Mouse (Mus musculus) kidney, embryonic 14.5 days (tissue): ENCODE data around the gene Sertad2. TPM values are rescaled to one million over a fixed set of nuclear protein-coding genes. Genes with fewer than 3 reads are reported as not detected.

Experiments used
- ATAC-seq: fragments of 200-750 bp; cut with Nextera tagmentation; 2 replicates; pipeline ENCODE4 v1.8.0; 2017; ENCODE audit warnings: moderate number of reproducible peaks, mild to moderate bottlenecking, moderate TSS enrichment, moderate library complexity; ENCODE audit not compliant: low FRiP score, low TSS enrichment
- H3K27ac ChIP-seq: fragments of 300-500 bp; sonication (generic); 2 replicates; pipeline ENCODE4 v1.5.1; 2014; ENCODE audit warnings: low read depth, mild to moderate bottlenecking, low read length, moderate library complexity, mixed read lengths
- H3K27me3 ChIP-seq: fragments of 300-500 bp; sonication (generic); 2 replicates; pipeline ENCODE4 v1.6.1; 2014; ENCODE audit warnings: mild to moderate bottlenecking, low read length; ENCODE audit not compliant: control insufficient read depth, insufficient read depth
- H3K36me3 ChIP-seq: fragments of 300-500 bp; sonication (generic); 2 replicates; pipeline ENCODE4 v1.6.1; 2014; ENCODE audit warnings: low read length, mixed read lengths; ENCODE audit not compliant: control insufficient read depth, insufficient read depth
- H3K4me1 ChIP-seq: fragments of 300-500 bp; sonication (generic); 2 replicates; pipeline ENCODE4 v1.6.1; 2014; ENCODE audit warnings: low read length, mixed read lengths; ENCODE audit not compliant: control insufficient read depth, insufficient read depth
- H3K4me2 ChIP-seq: fragments of 300-500 bp; sonication (generic); replicated peaks from 2 replicates; pipeline ENCODE4 v1.6.1; 2014; ENCODE audit warnings: low read depth, mild to moderate bottlenecking, low read length
- H3K4me3 ChIP-seq: fragments of 300-500 bp; sonication (generic); 2 replicates; pipeline ENCODE4 v1.5.1; 2014; ENCODE audit warnings: mild to moderate bottlenecking, low read length
- H3K9ac ChIP-seq: fragments of 300-500 bp; sonication (generic); 2 replicates; pipeline ENCODE4 v1.6.1; 2014; ENCODE audit warnings: low read depth, mild to moderate bottlenecking, low read length, moderate library complexity
- H3K9me3 ChIP-seq: fragments of 300-500 bp; sonication (generic); 2 replicates; pipeline ENCODE4 v1.6.1; 2016; ENCODE audit warnings: low read length; ENCODE audit not compliant: control insufficient read depth
- WGBS: fragments of 180-500 bp; shearing (Covaris S2); extraction: QIAGEN DNeasy Blood & Tissue Kit; methylation state at CpG from one replicate; pipeline ENCODE4 v1.1.7; 2014; 5-methylcytosine and 5-hydroxymethylcytosine counted together
- polyA plus RNA-seq: library from polyadenylated mRNA; unstranded; fragments of >200 nt; fragmentation: Nextera tagmentation; extraction: Ambion mirVana; gene quantifications from 2 replicates; pipeline ENCODE4 v1.2.1, GENCODE M21; 2014

Gene Sertad2
- polyA plus RNA-seq, 1 experiment from 2014 or later: 34.9 TPM

GRCm38 (mm10) chr11:20541995-20542637 lies 937 bp upstream of the Sertad2 start:
- Histone ChIP-seq H3K9me3 (no peaks in the 10 kb centered on the region), H3K36me3 (no peaks in the 10 kb centered on the region), H3K4me2 (peak overlapping the region; percentile 76), H3K27ac (0 out of 2 replicates have a peak overlapping the region, but pooled peaks have one; percentile 11), H3K4me1 (peaks cover 3% of the 10 kb centered on the region; the same call in 1 of the 2 replicates), H3K27me3 (no peaks in the 10 kb centered on the region), H3K9ac (peak overlapping the region; percentile 72; the same call in 1 of the 2 replicates), H3K4me3 (peak overlapping the region; percentile 85)
- ATAC-seq: no peak
- WGBS: 2% methylated on average over 29 of the region's 29 CpGs

- H3K4me3 ChIP-seq: peak overlapping the region; percentile 85
- ATAC-seq: peak; percentile 1
Measured at GRCm38 (mm10) chr11:20543453-20544120, 534 bp downstream of the Sertad2 start.

GRCm38 (mm10) chr11:20544376-20544775 lies 1.3 kb downstream of the Sertad2 start:
- Histone ChIP-seq H3K36me3 (no peaks in the 10 kb centered on the region), H3K27me3 (no peaks in the 10 kb centered on the region), H3K27ac (no peak overlapping the region), H3K4me2 (peak overlapping the region; percentile 79), H3K4me3 (peak overlapping the region; percentile 85; the same call in 1 of the 2 replicates), H3K9ac (no peak overlapping the region), H3K4me1 (peaks cover 3% of the 10 kb centered on the region; the same call in 1 of the 2 replicates), H3K9me3 (no peaks in the 10 kb centered on the region)
- 51% methylated on average over 8 of the region's 8 CpGs for WGBS
- ATAC-seq: no peak

More at GRCm38 (mm10) chr11:20543453-20544120, 534 bp downstream of the Sertad2 start:
- Histone ChIP-seq H3K36me3 (no peaks in the 10 kb centered on the region), H3K27me3 (no peaks in the 10 kb centered on the region), H3K4me1 (peaks cover 3% of the 10 kb centered on the region; the same call in 1 of the 2 replicates), H3K27ac (peak overlapping the region; percentile 90), H3K9ac (peak overlapping the region; percentile 72), H3K4me2 (peak overlapping the region; percentile 79), H3K9me3 (no peaks in the 10 kb centered on the region)
- WGBS: under 1% methylated on average over 49 of the region's 51 CpGs

- H3K36me3 ChIP-seq: no peaks in the 10 kb centered on the region
- H3K9ac ChIP-seq: no peak overlapping the region
- no peak for ATAC-seq
- H3K27me3 ChIP-seq: no peaks in the 10 kb centered on the region
- H3K4me3 ChIP-seq: no peak overlapping the region
- H3K9me3 ChIP-seq: no peaks in the 10 kb centered on the region
- peaks cover 3% of the 10 kb centered on the region; the same call in 1 of the 2 replicates for H3K4me1 ChIP-seq
- 71% methylated on average over 3 of the region's 3 CpGs for WGBS
- H3K4me2 ChIP-seq: no peak overlapping the region
- no peak overlapping the region for H3K27ac ChIP-seq
Measured at GRCm38 (mm10) chr11:20544801-20545515, 1.9 kb downstream of the Sertad2 start.

- Histone ChIP-seq H3K27ac (no peak overlapping the region), H3K4me1 (no peaks in the 10 kb centered on the region), H3K4me3 (no peak overlapping the region), H3K36me3 (no peaks in the 10 kb centered on the region), H3K4me2 (no peak overlapping the region), H3K27me3 (no peaks in the 10 kb centered on the region), H3K9me3 (no peaks in the 10 kb centered on the region), H3K9ac (no peak overlapping the region)
- WGBS: 86% methylated on average over 2 of the region's 2 CpGs
- ATAC-seq: no peak
Measured at GRCm38 (mm10) chr11:20549481-20549880, 6.4 kb downstream of the Sertad2 start.

- Histone ChIP-seq H3K9me3 (no peaks in the 10 kb centered on the region), H3K27ac (no peak overlapping the region), H3K36me3 (no peaks in the 10 kb centered on the region), H3K4me1 (no peaks in the 10 kb centered on the region), H3K4me2 (no peak overlapping the region), H3K27me3 (no peaks in the 10 kb centered on the region), H3K4me3 (no peak overlapping the region), H3K9ac (no peak overlapping the region)
- WGBS: 59% methylated on average over 7 of the region's 7 CpGs
- ATAC-seq: no peak
Measured at GRCm38 (mm10) chr11:20550196-20550595, 7.1 kb downstream of the Sertad2 start.

- Histone ChIP-seq H3K27me3 (no peaks in the 10 kb centered on the region), H3K27ac (no peak overlapping the region), H3K36me3 (no peaks in the 10 kb centered on the region), H3K4me2 (no peak overlapping the region), H3K4me3 (no peak overlapping the region), H3K9me3 (no peaks in the 10 kb centered on the region), H3K9ac (no peak overlapping the region), H3K4me1 (no peaks in the 10 kb centered on the region)
- WGBS: 91% methylated on average over 2 of the region's 2 CpGs
- no peak for ATAC-seq
Measured at GRCm38 (mm10) chr11:20552059-20552458, 9.0 kb downstream of the Sertad2 start.

- no peak for ATAC-seq
- H3K4me1 ChIP-seq: no peaks in the 10 kb centered on the region
- no peaks in the 10 kb centered on the region for H3K27me3 ChIP-seq
- no peaks in the 10 kb centered on the region for H3K9me3 ChIP-seq
- no peak overlapping the region for H3K27ac ChIP-seq
- H3K4me3 ChIP-seq: no peak overlapping the region
- no peaks in the 10 kb centered on the region for H3K36me3 ChIP-seq
- WGBS: 80% methylated on average over 8 of the region's 8 CpGs
- no peak overlapping the region for H3K4me2 ChIP-seq
- no peak overlapping the region for H3K9ac ChIP-seq
Measured at GRCm38 (mm10) chr11:20552758-20553673, 10.0 kb downstream of the Sertad2 start.
